Mouse (Mus musculus): ENCODE data around the gene Ifitm6. TPM values are rescaled to one million over a fixed set of nuclear protein-coding genes. Genes with fewer than 3 reads are reported as not detected.

Gene Ifitm6
- total RNA-seq, 2 experiments from 2014 or later: 22.5 to 48.1 TPM

DNA sequence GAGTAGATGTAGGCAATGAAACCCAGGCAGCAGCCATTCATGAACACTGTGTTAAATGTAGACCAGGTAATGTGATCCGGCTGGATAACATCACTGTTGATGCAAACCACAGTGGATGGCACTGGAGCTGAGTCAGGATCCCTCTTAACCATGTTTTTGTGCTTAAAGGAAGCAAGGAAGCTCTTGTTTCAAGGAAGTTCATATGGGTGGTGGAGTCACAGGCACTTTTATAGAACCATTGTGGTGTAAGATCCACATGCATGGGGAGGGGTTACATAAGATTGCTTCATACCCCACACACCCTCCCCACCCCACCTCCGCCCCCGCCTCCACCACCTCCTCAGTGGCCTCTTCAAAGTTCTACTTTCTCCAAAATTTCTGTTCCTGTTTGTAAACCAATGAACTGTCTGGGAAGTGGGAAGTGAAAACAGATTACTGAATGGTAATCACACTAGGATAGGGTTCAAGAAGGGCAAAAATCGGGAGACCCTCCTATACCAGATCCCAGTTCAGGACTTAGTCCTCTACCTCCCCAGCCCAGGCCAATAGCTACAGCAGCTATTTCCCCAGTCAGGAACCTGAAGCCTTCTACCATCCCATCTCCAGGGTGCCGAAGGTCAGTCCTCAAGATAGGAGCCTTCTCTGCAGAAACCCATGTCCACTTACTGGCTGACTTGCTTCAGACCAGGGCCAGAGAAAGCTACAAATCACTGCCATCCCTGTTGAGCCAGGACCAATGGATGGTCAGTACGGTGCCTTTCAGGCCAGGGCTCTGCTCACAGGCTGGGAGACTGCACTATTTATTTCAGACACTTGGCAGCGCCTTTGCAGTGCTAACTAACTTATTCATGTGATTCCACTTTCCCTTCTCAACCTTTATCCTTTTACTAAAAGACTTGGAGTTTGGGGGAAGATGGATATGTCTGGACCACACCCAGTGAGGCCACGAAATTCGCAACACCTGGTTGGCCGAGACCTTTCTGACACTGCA lies 722 bp downstream of the Ifitm6 start:
- peak; percentile 95 for ATAC-seq (replicated peaks; ENCODE audit: poor library complexity, severe bottlenecking)

DNA sequence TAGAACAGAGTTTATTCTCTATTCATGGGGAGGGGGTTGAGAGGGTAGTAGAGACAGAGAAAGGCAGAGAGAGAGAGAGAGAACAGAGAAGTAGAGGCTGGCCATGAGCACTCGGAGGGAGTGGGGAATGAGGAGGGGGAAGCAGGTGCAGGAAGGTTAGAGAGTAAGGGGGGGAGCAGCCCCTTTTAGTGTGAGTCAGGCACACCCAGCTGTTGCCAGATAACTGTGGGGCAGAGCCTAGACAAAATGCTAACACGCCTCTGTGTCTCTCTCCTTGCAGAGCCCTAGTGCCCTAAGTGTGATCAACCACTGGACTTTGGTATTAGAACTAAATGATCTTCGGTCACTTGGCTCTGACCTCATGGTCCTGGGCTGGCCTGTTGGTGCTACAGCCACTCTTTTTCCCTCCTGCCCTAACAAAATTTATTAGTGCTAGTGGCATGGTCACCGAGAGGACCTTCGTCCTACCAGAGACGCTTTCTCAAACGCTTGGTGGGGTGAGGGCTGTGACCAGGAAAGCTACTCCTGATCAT lies 6.4 kb downstream of the Ifitm6 start:
- ATAC-seq (replicated peaks; ENCODE audit: poor library complexity, severe bottlenecking): no peak

DNA sequence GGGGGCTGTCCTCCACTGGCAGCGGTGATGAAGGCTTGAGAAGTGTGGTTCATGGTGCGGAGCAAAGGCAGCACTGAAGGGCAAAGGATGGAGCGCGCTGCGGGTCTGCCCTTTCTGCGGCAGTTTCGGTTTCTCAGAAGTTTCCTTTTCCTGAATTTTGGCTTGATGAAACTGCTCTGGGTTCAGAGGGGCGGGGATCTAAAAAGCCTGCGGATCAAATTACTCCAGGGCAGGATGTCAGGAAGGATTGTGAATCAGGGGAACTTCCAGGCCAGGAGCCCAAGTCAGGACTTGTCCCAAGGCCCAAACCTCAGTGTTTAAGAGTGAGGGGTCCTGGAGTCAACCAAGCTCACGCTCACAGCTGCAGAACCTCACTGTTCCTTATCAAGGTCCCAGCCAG lies 7.1 kb downstream of the Ifitm6 start, which contains the start of gene Ifitm3:
Ifitm3 (minus strand) TSS at position 178 of the 400 bp plus-strand sequence.
- no peak for ATAC-seq (replicated peaks; ENCODE audit: poor library complexity, severe bottlenecking)

DNA sequence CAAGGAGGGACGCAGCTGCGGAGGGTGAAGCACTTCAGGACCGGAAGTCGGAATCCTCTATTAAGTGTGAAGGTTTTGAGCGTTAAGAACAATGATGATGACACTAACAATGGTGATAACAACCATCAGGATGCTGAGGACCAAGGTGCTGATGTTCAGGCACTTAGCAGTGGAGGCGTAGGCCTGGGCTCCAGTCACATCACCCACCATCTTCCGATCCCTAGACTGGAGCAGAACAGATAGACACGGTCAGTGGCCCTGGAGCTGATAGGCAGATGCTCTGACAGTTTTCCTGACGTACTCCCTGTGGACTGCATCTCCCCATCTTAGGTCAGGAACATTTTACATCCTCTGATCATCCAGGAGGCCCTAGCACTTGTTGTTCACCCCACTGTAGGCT lies 8.1 kb downstream of the Ifitm6 start:
- no peak for ATAC-seq (replicated peaks; ENCODE audit: poor library complexity, severe bottlenecking)

DNA sequence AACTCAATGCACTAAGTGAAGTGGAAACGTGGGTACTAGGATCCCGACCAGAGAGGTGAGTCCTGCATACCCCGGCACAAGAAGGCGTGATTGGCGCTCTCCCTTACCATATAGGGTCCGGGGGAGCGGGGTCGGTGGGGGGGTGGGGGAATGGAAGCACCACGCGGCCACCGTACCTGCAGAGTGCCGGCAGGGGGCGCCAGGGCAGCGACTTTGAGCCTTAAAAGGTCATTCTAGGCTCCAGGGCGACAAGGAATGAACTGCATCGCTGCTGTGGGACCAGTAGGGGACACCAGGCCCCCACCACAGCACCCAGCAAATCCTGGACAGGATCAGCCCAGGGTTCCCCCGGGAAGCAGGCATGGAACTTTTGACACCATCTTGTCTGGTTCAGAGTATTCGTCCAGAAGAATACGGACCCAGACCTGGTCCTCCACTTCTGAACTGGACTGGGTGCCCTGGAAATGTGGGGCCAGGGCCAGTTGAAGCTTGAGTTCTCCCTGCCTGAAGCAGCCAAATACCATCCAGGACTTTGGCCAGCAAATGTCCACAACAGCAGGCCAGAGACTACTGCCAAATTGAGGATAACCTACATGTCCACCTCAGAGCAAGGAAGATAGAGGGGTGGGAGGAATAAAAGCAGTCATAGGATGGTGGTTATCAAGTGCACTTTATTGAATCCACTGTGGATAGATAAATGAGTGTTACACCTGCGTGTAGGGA lies 8.6 kb downstream of the Ifitm6 start:
- peak; percentile 62 for ATAC-seq (replicated peaks; ENCODE audit: poor library complexity, severe bottlenecking)

DNA sequence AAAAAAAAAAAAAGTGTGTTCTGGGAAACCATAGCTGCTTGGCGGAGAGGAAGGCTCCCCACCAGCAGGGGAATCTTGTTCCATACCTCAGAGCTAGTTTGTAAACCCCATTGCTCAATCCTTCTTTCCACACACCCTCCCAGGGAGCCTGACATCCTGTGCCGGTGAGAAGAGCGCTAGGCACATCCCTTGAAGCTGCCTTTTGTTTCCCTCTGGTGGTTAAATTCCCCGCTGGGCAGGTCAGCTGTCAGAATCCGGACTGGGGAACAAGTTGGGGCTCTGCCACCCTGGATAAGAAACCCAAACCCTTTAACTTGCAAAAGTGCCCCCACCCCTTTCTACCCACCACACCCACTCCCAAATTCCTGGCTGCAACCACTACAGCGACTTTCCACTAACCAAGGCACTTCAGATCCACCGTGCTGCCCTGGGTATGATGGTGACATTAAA lies 9.4 kb downstream of the Ifitm6 start:
- ATAC-seq (replicated peaks; ENCODE audit: poor library complexity, severe bottlenecking): peak; percentile 84

DNA sequence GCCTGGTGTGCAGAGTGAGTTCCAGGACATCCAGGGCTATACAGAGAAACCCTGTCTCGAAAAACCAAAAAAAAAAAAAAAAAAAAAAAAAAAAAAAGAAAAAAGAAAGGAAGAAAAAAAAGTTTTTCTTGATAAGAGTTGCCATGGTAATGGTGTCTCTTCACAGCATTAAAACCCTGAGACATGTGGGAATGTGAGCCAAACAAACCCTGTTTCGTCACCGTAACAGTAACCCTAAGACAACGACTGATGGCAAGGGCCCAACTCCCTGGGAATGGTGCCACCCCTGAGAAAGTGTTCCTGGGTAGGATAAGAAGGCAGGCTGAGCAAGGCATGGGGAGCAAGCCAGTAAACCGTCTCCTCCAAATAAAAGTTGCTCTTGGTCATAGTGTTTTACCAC lies 10.8 kb downstream of the Ifitm6 start:
- no peak for ATAC-seq (replicated peaks; ENCODE audit: poor library complexity, severe bottlenecking)

DNA sequence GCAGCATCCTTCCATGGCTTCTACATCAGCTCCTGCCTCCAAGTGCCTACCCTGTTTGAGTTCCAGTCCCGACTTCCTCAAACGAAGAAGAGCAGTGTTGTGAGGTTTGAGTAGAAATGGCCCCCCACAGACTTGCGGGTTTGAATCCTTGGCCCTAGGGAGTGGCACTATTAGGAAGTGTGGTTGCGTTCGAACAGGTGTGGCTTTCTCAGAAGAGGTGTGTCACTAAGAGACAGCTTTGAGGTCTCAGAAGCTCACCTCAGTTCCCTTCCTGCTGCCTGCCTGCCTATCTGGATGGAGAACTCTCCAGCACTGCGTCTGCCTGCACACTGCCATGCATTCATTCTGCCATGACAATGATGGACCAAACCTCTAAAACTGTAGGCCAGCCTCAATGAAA lies 11.3 kb downstream of the Ifitm6 start:
- 0 out of 2 replicates have a peak, but pooled peaks have one; percentile 7 for ATAC-seq (replicated peaks; ENCODE audit: poor library complexity, severe bottlenecking)

DNA sequence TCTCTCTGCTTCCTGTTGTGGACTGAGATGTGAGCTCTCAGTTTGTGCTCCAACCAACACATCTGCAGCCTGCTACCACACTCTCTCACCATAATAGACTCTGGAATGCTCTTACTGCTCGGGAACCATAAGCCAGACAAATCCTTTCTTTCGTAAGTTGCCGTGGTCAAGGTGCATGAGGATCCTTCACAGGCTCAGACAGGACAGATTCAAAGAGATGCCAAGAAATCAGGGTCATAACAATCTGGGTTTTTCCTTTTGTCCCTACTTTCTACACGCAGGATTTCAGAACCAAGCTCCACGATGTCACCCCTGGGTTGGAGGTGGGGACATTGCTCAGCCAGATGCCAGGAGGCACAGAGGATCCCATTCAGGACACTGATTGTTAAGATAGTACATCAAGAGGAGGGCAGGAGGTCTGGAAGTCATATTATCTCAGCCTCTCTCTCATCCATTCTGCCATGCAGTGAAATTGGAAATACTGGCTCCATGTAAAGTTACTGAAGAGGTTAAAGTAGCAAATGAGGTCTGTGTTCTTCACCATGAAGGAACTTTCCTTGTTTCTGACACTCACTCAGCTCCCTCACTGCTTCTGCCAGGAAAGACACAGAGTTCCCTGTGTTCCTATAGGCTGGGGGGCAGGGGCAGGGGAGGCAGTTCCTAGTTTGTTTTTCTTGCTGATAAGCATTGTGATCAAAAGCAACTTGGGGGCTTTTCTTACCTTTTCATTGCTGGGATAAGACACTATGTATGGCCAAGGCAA lies 14.3 kb downstream of the Ifitm6 start:
- ATAC-seq (replicated peaks; ENCODE audit: poor library complexity, severe bottlenecking): no peak

DNA sequence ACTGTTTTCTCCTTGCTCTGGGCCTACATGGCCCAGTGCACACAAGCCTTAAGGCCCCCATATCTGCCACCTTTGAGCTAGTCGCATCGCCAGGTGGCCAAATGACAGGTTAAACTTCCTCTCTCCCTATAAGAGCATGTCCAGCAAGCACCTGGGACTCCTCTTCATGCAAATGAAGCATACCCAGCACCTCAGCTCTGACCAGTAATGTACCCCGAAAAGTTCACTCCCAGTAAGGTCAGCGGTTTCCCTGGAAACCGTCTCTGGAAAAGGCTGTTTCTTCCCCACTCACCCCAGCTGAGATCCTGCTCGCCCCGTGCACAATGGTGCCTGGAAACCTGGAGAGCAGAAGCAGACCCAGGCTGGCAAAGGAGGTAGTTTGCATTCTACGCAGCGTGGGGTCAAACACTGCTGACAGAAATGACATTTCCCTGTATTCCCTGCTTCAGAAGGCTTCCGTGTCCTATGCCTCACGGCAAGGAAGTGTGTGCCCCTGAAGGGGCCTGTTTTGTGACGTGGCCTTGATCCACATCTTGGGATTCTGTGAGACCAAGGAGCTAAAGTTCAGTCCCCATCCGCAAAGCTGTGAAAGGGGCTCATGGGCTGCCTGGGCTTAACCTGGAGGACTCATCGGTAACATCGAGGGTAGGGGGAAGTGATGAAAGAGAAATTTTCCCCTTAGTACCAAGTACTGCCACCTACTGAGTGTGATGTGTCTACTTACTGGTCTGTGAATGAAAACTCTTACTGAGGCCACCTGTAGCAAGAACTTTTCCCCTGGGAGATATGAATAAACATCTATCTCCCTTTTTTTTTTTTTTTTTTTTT lies 16.6 kb downstream of the Ifitm6 start:
- no peak for ATAC-seq (replicated peaks; ENCODE audit: poor library complexity, severe bottlenecking)

DNA sequence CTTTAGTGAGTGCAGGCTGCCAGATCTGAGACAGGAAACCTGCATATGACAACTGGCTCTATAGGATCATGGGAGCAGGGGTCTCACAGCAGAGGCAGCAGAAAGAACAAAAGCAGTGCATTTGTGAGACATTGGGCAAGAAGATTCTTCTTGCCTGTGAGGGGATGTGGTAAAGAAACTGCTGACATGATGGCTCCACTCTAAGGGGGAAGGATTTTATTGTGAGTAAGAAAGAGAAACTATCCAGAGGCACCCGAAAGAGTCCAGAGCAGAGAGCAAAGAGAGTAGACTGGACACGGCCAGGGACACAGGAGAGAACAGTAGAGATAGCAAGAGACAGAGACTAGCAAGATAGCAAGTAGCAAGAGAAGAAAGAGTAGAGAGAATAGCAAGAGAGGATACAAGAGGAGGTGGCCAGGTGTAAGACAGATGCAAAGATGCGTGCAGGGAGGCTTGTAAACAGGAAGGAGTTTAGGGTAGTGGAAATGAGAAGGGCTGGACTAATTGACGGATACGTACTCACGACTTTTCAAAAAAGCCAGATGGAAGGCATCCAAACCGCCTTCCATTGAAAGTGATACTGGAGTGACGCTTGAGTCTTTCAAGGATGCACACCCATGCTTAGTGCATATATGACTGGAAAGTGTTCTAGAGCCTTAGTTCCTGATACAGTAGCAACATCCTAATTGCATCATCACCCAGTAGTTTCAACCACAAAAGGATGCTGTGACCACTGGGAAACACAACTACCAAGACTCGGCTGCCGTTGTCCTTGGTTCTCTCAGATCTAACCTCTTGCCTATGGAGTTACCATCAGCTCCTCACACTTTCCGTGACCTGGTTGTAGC lies 18.6 kb downstream of the Ifitm6 start:
- ATAC-seq (replicated peaks; ENCODE audit: poor library complexity, severe bottlenecking): peak; percentile 86

DNA sequence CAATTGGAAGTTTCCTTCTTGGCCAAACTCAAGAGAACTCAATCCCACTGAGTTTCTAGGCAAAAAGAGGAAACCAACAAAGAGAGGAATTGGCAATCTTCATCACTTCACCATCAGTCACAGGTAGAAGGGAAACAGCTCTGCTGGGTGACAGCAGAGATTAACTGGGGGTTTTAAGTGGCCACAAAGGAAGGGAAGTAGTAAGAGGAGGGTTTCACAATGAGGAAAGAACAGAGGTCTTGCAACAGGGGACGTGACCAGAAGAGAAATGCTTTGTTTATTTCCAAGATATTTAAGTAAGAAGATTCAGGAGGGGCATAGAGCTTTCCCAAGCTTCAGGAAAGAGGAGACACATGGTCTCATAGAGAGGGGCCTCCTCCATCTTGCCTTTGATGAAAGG lies 19.9 kb downstream of the Ifitm6 start:
- peak; percentile 84 for ATAC-seq (replicated peaks; ENCODE audit: poor library complexity, severe bottlenecking)

DNA sequence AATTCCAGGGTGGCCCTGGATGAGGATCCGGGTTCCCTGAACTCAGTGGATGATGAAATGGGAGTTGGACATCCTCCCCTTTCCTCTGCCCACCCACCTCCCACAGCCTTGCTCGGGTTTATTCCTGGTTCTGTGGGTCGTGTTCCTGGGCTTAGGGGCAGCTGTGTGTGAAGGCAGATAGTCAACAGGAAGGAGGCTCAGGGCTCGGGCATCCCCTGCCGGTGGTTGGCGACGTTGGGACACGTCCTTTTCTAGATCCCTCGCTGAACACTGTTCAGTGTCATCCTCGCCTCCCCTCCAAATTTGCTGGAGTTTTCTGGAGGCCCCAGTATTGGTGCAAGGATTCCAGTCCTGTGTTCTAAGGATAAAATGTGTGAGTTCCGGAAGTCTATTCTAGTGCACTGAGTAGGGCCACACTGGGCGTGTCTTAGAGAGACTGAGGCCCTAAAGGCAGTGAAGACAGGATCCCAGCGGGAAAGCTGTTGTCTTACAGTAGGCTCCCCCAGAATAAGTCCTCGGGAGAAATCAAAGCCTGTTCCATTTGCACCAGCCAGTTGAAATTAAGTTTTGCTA lies 26.5 kb downstream of the Ifitm6 start:
- ATAC-seq (replicated peaks; ENCODE audit: poor library complexity, severe bottlenecking): peak; percentile 63

DNA sequence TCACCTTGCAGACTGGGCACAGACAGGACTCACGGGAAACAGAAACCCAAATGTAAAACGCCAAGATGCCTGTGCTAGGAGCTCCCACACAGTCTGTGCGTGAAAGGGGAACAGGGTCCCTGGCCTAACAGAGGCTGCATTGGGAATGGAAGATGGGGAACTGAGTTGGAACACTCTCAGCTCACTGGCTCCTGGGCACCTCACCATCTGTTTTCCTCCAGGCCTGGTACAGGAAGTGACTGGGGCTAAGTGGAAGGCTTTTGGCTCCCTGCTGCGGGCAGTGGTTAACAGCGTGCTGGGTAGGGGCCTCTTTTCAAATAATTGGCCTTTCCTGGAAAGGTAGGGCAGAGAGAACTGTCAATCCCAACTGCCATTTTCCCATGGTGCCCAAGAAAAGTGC lies 27.1 kb downstream of the Ifitm6 start:
- peak; percentile 93 for ATAC-seq (replicated peaks; ENCODE audit: poor library complexity, severe bottlenecking)

DNA sequence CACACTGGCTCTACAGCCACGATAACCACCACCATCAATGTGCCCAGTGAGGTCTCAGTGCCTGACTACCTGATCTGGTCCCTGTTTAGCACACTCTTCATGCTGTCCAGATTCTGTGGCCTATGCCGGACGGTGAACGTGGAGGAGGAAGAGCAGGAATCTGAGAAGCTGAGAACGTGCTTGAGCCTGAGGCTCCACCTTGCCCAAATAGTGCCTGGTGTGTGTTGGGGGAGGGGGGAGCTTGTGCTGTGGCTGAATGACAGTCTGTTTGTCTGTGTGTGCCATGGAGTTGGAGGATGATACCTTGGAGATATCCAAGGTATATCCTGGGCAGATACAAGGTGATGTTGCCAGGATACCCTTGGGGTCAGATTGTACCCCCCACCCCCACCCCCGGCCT lies 27.5 kb downstream of the Ifitm6 start:
- peak; percentile 10; the same call in 1 of the 2 replicates for ATAC-seq (replicated peaks; ENCODE audit: poor library complexity, severe bottlenecking)

DNA sequence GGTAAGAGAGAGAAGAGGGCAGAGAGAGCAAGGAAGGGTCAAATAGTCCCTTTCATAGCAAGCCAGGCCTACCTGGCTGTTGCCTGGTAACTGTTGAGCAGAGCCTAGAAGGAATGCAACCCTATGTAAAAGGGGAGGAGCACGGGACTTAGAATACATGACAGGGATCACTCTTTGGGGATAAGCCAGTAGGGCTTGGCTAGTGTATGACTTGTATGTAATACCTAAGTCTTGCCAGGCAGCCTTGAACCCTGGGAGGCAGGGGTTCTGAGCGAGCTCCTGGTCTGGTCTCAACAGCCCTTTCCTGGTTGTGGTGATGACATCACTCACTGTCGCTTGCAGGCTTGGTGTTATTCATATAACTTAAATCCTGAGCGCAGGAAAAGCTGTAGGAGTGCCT lies 28.7 kb downstream of the Ifitm6 start:
- no peak for ATAC-seq (replicated peaks; ENCODE audit: poor library complexity, severe bottlenecking)

DNA sequence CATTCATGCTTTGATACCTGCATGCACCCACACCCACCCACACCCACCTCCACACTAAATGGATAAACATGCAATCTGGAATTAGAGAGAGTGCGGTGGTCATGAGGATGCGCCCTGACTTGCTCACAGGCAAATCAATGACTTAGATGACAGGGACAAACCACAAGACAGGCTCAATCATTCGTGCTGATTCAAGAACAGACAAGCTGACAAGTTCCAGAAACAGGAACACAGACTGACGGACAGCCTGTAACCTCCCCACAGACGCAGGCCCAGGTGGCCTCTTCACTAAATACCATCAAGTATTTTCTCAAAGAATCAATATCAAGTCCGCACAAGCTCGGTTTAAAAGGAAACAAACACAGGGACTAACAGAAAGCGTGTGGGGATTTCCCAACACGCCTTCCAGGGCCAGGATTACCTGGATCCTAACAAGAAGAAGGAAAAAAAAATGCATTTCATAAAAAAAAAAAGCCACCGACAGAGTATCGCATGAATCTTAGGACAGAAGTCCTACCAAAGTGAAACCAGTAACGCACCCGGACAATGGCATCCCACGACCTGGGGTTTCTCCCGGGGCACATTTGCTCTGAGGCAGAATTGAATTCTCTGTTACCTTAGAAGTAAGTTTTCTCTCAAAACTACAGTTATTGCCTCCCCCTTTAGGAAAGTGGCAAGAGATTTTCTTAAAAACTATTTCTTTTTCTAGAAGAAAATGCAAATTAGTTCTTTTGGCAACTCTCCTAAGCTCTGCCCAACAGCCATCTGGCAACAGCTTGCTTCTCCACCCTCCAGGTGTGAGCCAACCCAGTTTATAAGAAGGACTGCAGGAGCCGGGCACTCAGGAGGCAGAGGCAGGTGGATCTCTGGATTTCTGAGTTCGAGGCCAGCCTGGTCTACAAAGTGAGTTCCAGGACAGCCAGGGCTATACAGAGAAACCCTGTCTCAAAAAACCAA lies 30.3 kb downstream of the Ifitm6 start:
- ATAC-seq (replicated peaks; ENCODE audit: poor library complexity, severe bottlenecking): peak; percentile 17
